Comparison of ENCODE assay signal across 24 mouse cellular contexts in the genomic region with DNA sequence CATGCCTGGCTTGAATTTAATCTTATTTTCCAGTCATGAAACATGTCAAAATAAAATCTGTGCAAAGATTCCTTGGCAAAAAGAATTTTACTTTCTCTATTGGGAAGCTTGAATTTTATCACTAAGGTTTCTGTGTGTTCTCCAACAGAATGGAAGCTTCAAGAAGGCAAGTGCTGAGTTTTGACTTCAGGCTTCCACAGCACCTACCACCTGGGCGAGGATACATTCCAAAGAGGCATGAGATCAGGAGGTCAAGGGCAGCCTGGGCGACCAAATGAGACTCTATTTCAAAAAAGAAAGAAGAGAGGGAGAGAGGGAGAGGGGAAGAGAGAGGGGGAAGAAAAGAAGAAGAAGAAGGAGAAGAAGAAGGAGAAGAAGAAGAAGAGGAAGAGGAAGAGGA. TPM values are rescaled to one million over a fixed set of nuclear protein-coding genes. Genes with fewer than 3 reads are reported as not detected.
DNase-seq lines count a peak whose midpoint lies in the region; ATAC-seq lines count a peak whose summit lies in the region.
"Had no signal": no experiment of that assay in that cellular context is flagged by ENCODE, and none has a peak within 500 bp of the region (broad histone marks: within the 10 kb centered on the region; RNA-seq: fewer than 3 reads in every experiment).

No protein-coding gene starts in this region.

- H3K9me3 ChIP-seq in midbrain, embryonic 14.5 days (ENCODE audit: control insufficient read depth, low read length) = 0 out of 2 replicates have a peak, but pooled peaks cover 3% of the 10 kb centered on the region
- H3K9me3 ChIP-seq: heart, embryonic 12.5 days; hindbrain, embryonic 13.5 days; intestine, embryonic 15.5 days had no signal

- H3K4me2 ChIP-seq in midbrain, embryonic 14.5 days (ENCODE audit: low read length) = no peak overlapping the region
- H3K4me2 ChIP-seq: embryonic facial prominence, embryonic 15.5 days; heart, embryonic 12.5 days; hindbrain, embryonic 13.5 days; intestine, embryonic 15.5 days had no signal

- WGBS in midbrain, embryonic 14.5 days = 78% methylated on average over 2 of the region's 2 CpGs

- no peaks in the 10 kb centered on the region for H3K4me1 ChIP-seq in midbrain, embryonic 14.5 days (ENCODE audit: control insufficient read depth, insufficient read depth, low read length)
- H3K4me1 ChIP-seq: embryonic facial prominence, embryonic 15.5 days; forebrain, embryonic 10.5 days; heart, embryonic 12.5 days; hindbrain, embryonic 13.5 days; intestine, embryonic 15.5 days had no signal

- no peaks in the 10 kb centered on the region for H3K36me3 ChIP-seq in midbrain, embryonic 14.5 days (ENCODE audit: control insufficient read depth, insufficient read depth, low read length)
- H3K36me3 ChIP-seq: embryonic facial prominence, embryonic 15.5 days; forebrain, embryonic 10.5 days; heart, embryonic 12.5 days; hindbrain, embryonic 13.5 days; intestine, embryonic 15.5 days had no signal

- peak; percentile 44 for DNase-seq in ZHBTc4 (ENCODE audit: low read depth, low spot score)
- DNase-seq in midbrain, embryonic 14.5 days = no peak
- no peak for DNase-seq in lung, postnatal 14 days
- DNase-seq in testis, postnatal 10 days (ENCODE audit: low spot score) = no peak
- DNase-seq: adrenal gland, postnatal 14 days; cerebellum, adult 11-12 months; cerebellum, adult 9-10 months; cerebellum, postnatal 36 days; embryo, embryonic 11 days; gastrocnemius, adult 2 months; gastrocnemius, postnatal 25 days; heart, postnatal 36 days had no signal

- ATAC-seq in CD4-positive, CD25-positive, alpha-beta regulatory T cell, adult 4 months = peak; percentile 63
- ATAC-seq in megakaryocyte, adult 5-6 weeks (ENCODE audit: poor library complexity, severe bottlenecking) = peak; percentile 51
- ATAC-seq in midbrain, embryonic 14.5 days (ENCODE audit: low FRiP score, low TSS enrichment) = no peak
- ATAC-seq: forebrain, embryonic 14.5 days; hindbrain, postnatal 0 days; intestine, embryonic 15.5 days; Patski had no signal

- H3K27me3 ChIP-seq in midbrain, embryonic 14.5 days (ENCODE audit: control insufficient read depth, insufficient read depth, low read length) = no peaks in the 10 kb centered on the region
- H3K27me3 ChIP-seq: CH12.LX; embryonic facial prominence, embryonic 15.5 days; heart, embryonic 12.5 days; hindbrain, embryonic 13.5 days; intestine, embryonic 15.5 days; Patski had no signal

- H3K4me3 ChIP-seq in midbrain, embryonic 14.5 days (replicated peaks; ENCODE audit: low read depth, low read length) = no peak overlapping the region
- H3K4me3 ChIP-seq: embryonic facial prominence, embryonic 15.5 days; erythroblast, embryonic 14.5 days; forebrain, embryonic 10.5 days; gastrocnemius, adult 2 months; heart, embryonic 12.5 days; hindbrain, embryonic 13.5 days; intestine, embryonic 15.5 days had no signal

- H3K27ac ChIP-seq in midbrain, embryonic 14.5 days (replicated peaks; ENCODE audit: low read depth, low read length) = no peak overlapping the region
- H3K27ac ChIP-seq: embryonic facial prominence, embryonic 15.5 days; forebrain, embryonic 10.5 days; gastrocnemius, adult 2 months; hindbrain, embryonic 13.5 days; hindbrain, postnatal 0 days; intestine, embryonic 15.5 days had no signal

- H3K9ac ChIP-seq in midbrain, embryonic 14.5 days (replicated peaks; ENCODE audit: low read length) = no peak overlapping the region
- H3K9ac ChIP-seq: embryonic facial prominence, embryonic 15.5 days; heart, embryonic 12.5 days; hindbrain, embryonic 13.5 days; intestine, embryonic 15.5 days had no signal

RNA-seq across cellular contexts. Expression of a gene that starts 10.8 kb away (rescaled TPM):
- polyA plus RNA-seq in CD4-positive, CD25-positive, alpha-beta regulatory T cell, adult 4 months (2017; shearing (Covaris generic)) = 10 to 100 TPM; 35.3 to 35.7 TPM
- 56.6 and 63.6 TPM in 2 replicates for total RNA-seq in megakaryocyte, adult 5-6 weeks (2015)
- total RNA-seq in megakaryocyte, adult 5-6 weeks (2017) = 32.9 and 39.2 TPM in 2 replicates
- polyA plus RNA-seq in midbrain, embryonic 14.5 days (2014; fragmentation: Nextera tagmentation; extraction: Ambion mirVana) = 5.3 and 6.0 TPM in 2 replicates

RNA-seq across cellular contexts. Expression of a gene that starts 27.5 kb away (rescaled TPM):
- 100 to 1,000 TPM; 158 to 170 TPM for polyA plus RNA-seq in CD4-positive, CD25-positive, alpha-beta regulatory T cell, adult 4 months (2017; shearing (Covaris generic))
- 50.0 and 64.0 TPM in 2 replicates for total RNA-seq in megakaryocyte, adult 5-6 weeks (2015)
- 86.5 and 104 TPM in 2 replicates for total RNA-seq in megakaryocyte, adult 5-6 weeks (2017)
- polyA plus RNA-seq in midbrain, embryonic 14.5 days (2014; fragmentation: Nextera tagmentation; extraction: Ambion mirVana) = 3.5 and 5.3 TPM in 2 replicates
- polyA plus RNA-seq: erythroblast, embryonic 14.5 days had no signal

Comparison
In these comparisons a context has a peak if more than half of its experiments do, and no peak if none do; other contexts are left out.
1. RNA of a gene that starts 27.5 kb away (polyA plus RNA-seq): 158 to 170 TPM in CD4-positive, CD25-positive, alpha-beta regulatory T cell, adult 4 months; 3.5 to 5.3 TPM in midbrain, embryonic 14.5 days; every median in the first group is over 10 times any median in the second.